Mouse (Mus musculus) embryo, embryonic 10 days (tissue): ENCODE results near the gene Kcna1.

Experiments
- DNase-seq: peaks from one replicate; pipeline ENCODE4 v3.0.0-alpha.2; 2015; ENCODE audit warnings: low spot score

Kcna1 gene

GRCm38 (mm10) chr6:126597741-126598140 lies 48.4 kb downstream of the Kcna1 start:
- no peak for DNase-seq

- DNase-seq, result no peak
Measured at GRCm38 (mm10) chr6:126595805-126596629, 50.2 kb downstream of the Kcna1 start.

- DNase-seq, result no peak
Measured at GRCm38 (mm10) chr6:126595130-126595529, 51.1 kb downstream of the Kcna1 start.

GRCm38 (mm10) chr6:126594365-126594764 lies 51.8 kb downstream of the Kcna1 start:
- DNase-seq, result no peak

GRCm38 (mm10) chr6:126593336-126593735 lies 52.8 kb downstream of the Kcna1 start:
- no peak for DNase-seq
